Mouse (Mus musculus) spleen, postnatal 10 days (tissue): ENCODE data around the gene Mettl1.
"Not testable (repeated sequence)": the region's sequence is repeated elsewhere in the genome, so short reads cannot be mapped to it uniquely, and the experiment has no call there.

Experiments
- DNase-seq, 2 experiments: peaks; one replicate each; pipeline ENCODE4 v3.0.0; 2021 to 2022; ENCODE audit warnings: low spot score in 2 of 2

Gene Mettl1

DNA sequence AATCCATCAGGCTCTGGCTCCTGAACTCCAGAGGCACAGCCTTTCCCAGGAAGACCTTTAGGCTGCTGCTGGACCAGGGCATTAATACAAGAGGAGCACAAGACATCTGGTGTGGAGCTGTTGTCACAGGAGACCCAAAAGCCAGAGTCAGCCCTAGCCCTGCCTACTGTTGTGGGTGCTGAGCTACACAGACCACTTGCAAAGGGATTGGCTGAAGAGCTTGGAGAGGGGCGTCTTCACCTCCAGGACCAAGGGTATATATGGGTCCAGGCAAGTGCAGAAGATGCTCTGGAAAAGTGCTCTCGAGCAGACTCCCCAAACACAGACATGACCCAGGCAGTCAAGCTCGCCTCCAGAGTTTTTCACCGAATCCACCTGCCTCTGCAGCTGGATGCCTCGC is 6.7 kb downstream of the Mettl1 start, which contains the start of gene Cyp27b1:
TSS of gene Cyp27b1 (plus strand) at position 297 of the 400 bp plus-strand sequence.
- DNase-seq = no peak

DNA sequence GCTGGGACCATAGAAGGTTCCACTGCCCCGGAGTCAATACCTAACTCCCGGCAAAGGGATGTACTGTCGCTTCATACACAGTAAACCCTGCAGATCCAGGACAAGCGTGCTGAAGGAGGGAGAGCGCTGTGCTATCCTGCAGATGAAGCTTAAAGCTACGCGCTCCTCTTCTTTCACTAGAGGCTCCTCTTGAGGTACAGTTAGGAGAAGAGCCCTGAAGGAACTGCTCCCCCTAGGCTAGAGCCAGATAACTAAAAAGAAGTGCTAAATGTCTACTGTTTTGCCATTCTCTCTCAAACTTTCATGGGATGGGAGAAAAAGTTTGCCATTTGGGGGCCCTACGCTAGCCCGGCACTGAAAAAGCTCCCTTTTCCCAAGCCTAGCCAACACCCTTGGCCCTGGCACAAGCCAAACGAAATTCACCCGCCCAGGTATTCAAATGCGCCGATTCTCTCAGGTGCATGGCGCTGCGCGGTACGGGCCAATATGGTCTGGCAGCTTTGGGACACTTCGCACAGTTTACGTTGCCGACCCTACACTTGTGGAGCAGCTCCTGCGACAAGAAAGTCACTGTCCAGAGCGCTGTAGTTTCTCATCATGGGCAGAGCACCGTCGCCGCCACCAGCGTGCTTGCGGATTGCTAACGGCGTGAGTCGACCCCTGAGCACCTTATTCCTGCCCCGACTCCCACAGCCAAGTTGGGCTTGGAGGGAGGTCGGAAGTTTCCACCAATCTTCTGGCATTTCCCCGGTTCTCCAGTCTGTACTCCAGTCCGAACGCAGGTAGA is 7.6 kb downstream of the Mettl1 start:
- no peak for DNase-seq

DNA sequence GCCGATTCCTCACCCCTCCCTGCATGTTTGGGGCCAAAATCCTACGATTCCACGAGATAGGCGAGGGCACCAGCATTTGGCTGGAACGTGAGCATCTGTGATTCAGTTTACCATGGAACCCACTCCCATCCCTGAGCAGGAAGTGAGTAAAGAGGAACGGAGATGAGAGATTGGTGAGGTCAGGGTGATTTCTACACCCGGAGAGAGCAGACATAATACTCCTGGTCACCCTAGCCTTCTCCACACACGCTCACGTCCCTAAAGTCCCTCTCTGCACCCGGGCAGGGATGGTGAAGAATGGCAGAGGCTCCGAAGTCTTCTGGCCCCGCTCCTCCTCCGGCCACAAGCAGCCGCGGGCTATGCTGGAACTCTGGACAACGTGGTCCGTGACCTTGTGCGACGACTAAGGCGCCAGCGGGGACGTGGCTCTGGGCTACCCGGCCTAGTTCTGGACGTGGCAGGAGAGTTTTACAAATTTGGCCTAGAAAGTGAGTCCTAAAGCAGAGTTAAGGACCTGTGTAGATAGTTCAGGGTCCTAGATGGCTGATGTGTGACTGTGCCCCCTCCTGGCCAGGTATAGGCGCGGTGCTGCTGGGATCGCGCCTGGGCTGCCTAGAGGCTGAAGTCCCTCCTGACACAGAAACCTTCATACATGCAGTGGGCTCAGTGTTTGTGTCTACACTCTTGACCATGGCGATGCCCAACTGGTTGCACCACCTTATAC is 8.3 kb downstream of the Mettl1 start:
- no peak for DNase-seq

DNA sequence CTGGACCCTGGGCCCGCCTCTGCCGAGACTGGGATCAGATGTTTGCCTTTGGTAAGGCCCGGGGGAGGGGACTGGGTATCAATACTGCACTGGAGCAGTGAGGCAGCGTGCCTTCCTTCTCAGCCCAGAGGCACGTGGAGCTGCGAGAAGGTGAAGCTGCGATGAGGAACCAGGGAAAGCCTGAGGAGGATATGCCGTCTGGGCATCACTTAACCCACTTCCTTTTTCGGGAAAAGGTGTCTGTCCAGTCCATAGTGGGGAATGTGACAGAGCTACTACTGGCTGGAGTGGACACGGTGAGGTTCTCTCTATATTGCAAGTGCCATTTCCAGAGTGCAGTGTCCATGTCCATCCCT is 8.9 kb downstream of the Mettl1 start:
- DNase-seq = no peak

- peak in 1 of 2 experiments; percentile 39 for DNase-seq
These were observed 13.4 kb downstream of the Mettl1 start for GRCm38 (mm10) chr10:127054646-127055045.

DNA sequence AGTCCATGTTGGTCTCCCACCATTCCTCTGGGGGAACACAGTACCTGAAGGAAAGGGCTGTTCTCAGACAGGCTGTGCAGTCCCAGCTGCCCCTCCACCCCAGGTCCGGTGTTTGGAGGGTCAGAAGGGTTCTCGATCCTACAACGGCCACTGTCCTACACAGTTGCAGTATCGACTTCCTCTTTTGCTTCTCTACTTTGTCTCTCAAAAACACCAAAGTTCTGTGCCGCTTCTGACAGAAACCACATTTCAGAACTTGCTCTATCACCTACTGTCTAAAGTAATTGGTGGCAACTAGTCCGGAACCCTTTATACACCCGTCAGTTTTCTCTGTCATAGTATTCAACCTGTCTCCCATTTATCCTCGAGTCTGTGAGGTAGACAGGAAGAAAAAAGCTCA is 14.2 kb downstream of the Mettl1 start:
- no peak for DNase-seq

- DNase-seq = no peak
These were observed 15.3 kb downstream of the Mettl1 start for GRCm38 (mm10) chr10:127056490-127056889.

- DNase-seq = peak; percentile 66 to 83
These were observed 16.9 kb downstream of the Mettl1 start for GRCm38 (mm10) chr10:127058161-127058560.

DNA sequence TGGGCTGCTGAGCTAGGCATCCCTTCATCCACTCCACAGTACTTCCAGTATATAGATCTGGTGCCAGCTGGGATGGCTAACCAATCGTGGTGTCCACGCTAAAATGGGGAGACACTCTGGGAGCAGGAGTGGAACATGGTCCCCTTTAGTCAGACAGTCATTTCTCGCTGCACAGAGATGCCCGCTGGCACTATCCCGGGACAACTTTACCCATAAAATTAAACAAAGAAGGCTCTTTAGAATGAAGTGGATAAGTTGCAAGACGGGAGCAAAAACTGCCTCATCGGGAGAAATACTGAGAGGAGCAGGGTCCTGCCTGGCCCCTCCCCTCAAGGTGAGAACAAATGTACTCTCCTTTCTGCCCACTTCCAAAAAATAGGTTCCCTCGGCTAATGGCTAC is 17.5 kb downstream of the Mettl1 start:
- no peak for DNase-seq

GRCm38 (mm10) chr10:127059174-127059967 is 18.2 kb downstream of the Mettl1 start:
- DNase-seq = no peak

- peak in 1 of 2 experiments; percentile 69 for DNase-seq
These were observed 19.0 kb downstream of the Mettl1 start, which contains the start of gene March9 for GRCm38 (mm10) chr10:127059968-127060916. Gene March9, minus strand, starts transcription at chr10:127060184.

DNA sequence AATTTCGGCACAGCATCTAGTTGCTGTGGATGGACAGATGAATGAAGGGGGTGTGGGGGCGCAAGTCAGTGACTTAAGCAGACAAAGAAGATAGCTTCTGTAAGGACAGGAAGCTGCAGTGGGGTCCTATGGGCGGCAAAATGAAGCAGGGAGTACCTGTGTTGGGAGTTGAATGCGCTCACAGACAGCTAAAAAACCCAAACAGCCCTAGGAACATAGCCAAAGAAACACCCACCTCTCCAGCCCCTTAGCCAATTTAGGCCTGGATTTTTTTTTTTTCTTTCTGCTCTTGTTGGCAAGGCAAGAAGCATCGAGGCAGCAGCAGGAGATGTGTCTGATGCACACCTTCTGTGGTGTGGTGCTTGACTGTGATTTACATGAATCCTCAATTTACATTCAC is 19.9 kb downstream of the Mettl1 start:
- no peak for DNase-seq

DNA sequence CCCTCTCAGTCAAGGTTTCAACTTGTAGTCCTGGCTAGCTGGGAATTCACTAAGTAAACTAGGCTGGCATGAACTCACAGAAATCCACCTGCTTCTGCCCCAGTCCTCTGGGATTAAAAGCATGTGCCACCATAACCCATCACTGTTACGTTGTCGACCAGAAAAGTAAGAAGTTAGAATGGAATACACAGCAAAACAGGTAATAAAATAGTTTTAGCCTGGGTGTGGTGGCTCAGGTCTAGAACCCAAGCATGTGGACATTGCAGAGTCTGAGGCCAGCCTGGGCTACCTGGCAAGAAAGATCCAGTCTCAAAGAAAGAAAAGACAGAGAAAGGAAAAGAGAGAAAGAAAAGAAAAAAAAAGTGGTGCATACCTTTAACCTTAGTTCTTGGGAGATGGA is 20.3 kb downstream of the Mettl1 start:
- no peak for DNase-seq

DNA sequence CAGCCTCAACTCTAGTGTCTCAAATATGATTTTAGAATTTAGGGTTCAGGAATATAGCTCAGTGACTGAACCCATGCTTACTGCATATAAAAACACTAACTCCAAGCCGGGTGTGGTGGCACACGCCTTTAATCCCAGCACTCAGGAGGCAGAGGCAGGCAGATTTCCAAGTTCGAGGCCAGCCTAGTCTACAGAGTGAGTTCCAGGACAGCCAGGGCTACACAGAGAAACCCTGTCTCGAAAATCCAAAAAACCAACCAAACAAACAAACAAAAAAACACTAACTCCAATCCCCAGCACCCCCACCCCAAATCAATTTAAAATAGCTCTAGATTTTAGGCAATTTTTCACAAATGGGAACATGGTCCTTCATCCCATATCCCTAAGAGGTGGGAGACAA is 20.9 kb downstream of the Mettl1 start:
- DNase-seq = not testable (repeated sequence)

- DNase-seq = no peak
These were observed 21.3 kb downstream of the Mettl1 start for GRCm38 (mm10) chr10:127062503-127062902.

GRCm38 (mm10) chr10:127063239-127063872 is 22.1 kb downstream of the Mettl1 start, which contains the start of gene Cdk4:
Gene Cdk4, plus strand, starts transcription at chr10:127063534.
- DNase-seq = peak; percentile 87 to 95

DNA sequence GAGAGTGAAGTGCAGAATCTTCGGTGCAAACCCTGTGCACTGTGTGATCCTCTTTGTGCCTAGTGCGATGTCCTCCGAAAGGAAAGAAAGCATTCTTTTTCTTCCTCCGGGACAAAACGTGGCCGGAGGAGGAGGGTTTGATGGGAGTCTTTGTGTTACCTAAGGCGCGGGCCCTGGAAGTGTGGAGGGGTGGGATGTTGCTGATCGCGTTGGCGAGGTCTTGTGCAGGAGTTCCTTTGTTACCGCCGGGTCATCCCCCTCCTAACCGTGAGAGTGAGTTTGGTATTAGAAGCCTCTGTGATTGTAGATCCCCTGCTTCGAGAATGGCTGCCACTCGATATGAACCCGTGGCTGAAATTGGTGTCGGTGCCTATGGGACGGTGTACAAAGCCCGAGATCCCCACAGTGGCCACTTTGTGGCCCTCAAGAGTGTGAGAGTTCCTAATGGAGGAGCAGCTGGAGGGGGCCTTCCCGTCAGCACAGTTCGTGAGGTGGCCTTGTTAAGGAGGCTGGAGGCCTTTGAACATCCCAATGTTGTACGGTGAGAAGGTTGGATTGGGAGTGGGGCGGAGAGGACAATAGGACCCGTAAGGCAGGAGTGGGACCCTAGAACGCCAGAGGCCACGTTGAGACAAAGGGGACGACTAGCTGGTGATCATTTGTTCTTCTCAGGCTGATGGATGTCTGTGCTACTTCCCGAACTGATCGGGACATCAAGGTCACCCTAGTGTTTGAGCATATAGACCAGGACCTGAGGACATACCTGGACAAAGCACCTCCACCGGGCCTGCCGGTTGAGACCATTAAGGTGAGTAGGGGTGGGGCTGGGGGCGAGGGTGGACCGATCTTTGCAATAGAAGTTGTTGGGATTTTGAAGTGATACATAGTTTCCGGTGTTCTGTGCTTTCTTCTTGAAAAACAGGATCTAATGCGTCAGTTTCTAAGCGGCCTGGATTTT is 23.0 kb downstream of the Mettl1 start:
- no peak for DNase-seq

DNA sequence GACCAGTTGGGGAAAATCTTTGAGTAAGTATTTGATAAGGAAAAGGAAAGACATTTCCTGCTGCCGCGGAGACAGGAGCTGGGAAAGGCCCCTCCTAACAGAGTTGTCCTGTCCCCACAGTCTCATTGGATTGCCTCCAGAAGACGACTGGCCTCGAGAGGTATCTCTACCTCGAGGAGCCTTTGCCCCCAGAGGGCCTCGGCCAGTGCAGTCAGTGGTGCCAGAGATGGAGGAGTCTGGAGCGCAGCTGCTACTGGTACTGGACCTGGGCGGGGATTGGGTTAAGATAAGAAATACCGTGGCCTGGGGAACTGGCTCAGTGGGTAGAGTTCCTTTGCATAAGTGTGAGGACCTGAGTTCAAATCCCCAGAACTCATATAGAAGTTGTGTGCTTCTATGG is 24.8 kb downstream of the Mettl1 start:
- DNase-seq = no peak

GRCm38 (mm10) chr10:127066519-127067018 is 25.4 kb downstream of the Mettl1 start:
- DNase-seq = no peak
